Mouse (Mus musculus) adrenal gland (tissue): ENCODE measurements at regions not wholly inside any gene's neighbourhood (a gene's known extent, or its start where the extent isn't known, plus 50 kb on each side); places are given as distances from the start of the nearest gene placed in this dataset.

Source experiments
- intact Hi-C: fragments of 180-260 bp; cut with DNase I; formaldehyde crosslinking; loops from one replicate; pipeline ENCODE4 v1.15.1; 2025

GRCm38 (mm10) chr9:61222212-61223003 lies 149.8 kb upstream of the Tle3 start:
- intact Hi-C loops = no loop called here

GRCm38 (mm10) chr9:61225020-61225652 lies 147.0 kb upstream of the Tle3 start:
- intact Hi-C loops = loop anchor here (5.0 kb wide), 1 partner anchor 178 kb away; no protein-coding TSS in a partner anchor

- intact Hi-C loops = loop anchor here (5.0 kb wide), 1 partner anchor 179 kb away; no protein-coding TSS in a partner anchor
Measured at GRCm38 (mm10) chr9:61225882-61226281, 146.3 kb upstream of the Tle3 start.

- intact Hi-C loops = loop anchor here (5.0 kb wide), 1 partner anchor 179 kb away; no protein-coding TSS in a partner anchor
Measured at GRCm38 (mm10) chr9:61226596-61227384, 145.4 kb upstream of the Tle3 start.

GRCm38 (mm10) chr9:61227492-61228229 lies 144.5 kb upstream of the Tle3 start:
- intact Hi-C loops = loop anchor here (5.0 kb wide), 1 partner anchor 180 kb away; no protein-coding TSS in a partner anchor

GRCm38 (mm10) chr9:61228230-61228631 lies 143.9 kb upstream of the Tle3 start:
- intact Hi-C loops = loop anchor here (5.0 kb wide), 1 partner anchor 181 kb away; no protein-coding TSS in a partner anchor

- intact Hi-C loops = no loop called here
Measured at GRCm38 (mm10) chr9:61230306-61230705, 141.9 kb upstream of the Tle3 start.

- intact Hi-C loops = no loop called here
Measured at GRCm38 (mm10) chr9:61232630-61233029, 139.5 kb upstream of the Tle3 start.

- intact Hi-C loops = no loop called here
Measured at GRCm38 (mm10) chr9:61233251-61233650, 138.9 kb upstream of the Tle3 start.

GRCm38 (mm10) chr9:61235653-61236610 lies 136.2 kb upstream of the Tle3 start:
- intact Hi-C loops = no loop called here

GRCm38 (mm10) chr9:61238687-61239250 lies 133.4 kb upstream of the Tle3 start:
- intact Hi-C loops = no loop called here

GRCm38 (mm10) chr9:61239328-61239727 lies 132.8 kb upstream of the Tle3 start:
- intact Hi-C loops = no loop called here

GRCm38 (mm10) chr9:61241442-61241841 lies 130.7 kb upstream of the Tle3 start:
- intact Hi-C loops = no loop called here

GRCm38 (mm10) chr9:61242167-61242860 lies 129.9 kb upstream of the Tle3 start:
- intact Hi-C loops = no loop called here

- intact Hi-C loops = no loop called here
Measured at GRCm38 (mm10) chr9:61243289-61243688, 128.9 kb upstream of the Tle3 start.

GRCm38 (mm10) chr9:61249691-61250425 lies 122.3 kb upstream of the Tle3 start:
- intact Hi-C loops = no loop called here

- intact Hi-C loops = no loop called here
Measured at GRCm38 (mm10) chr9:61251606-61252005, 120.6 kb upstream of the Tle3 start.

- intact Hi-C loops = no loop called here
Measured at GRCm38 (mm10) chr9:61253761-61254160, 118.4 kb upstream of the Tle3 start.
